Comparison of ENCODE assay signal across 10 mouse cellular contexts in genomic region chr19:34233944-34234343, GRCm38 (mm10). TPM values are rescaled to one million over a fixed set of nuclear protein-coding genes. Genes with fewer than 3 reads are reported as not detected.
DNase-seq lines count a peak whose midpoint lies in the region; ATAC-seq lines count a peak whose summit lies in the region.
"Had no signal": no experiment of that assay in that cellular context is flagged by ENCODE, and none has a peak within 500 bp of the region (broad histone marks: within the 10 kb centered on the region; RNA-seq: fewer than 3 reads in every experiment).

No protein-coding gene starts in this region.

- peaks cover 21% of the 10 kb centered on the region; the same call in 1 of the 2 replicates for H3K36me3 ChIP-seq in embryonic facial prominence, embryonic 14.5 days (ENCODE audit: control insufficient read depth, insufficient read depth, low read length)
- peaks cover 7% of the 10 kb centered on the region for H3K36me3 ChIP-seq in embryonic facial prominence, embryonic 10.5 days (replicated peaks)
- no peaks in the 10 kb centered on the region for H3K36me3 ChIP-seq in forebrain, embryonic 11.5 days (ENCODE audit: control insufficient read depth, insufficient read depth, low read length)
- H3K36me3 ChIP-seq: embryonic facial prominence, embryonic 12.5 days had no signal

- WGBS in embryonic facial prominence, embryonic 14.5 days = 67% methylated on average over 14 of the region's 14 CpGs
- WGBS in embryonic facial prominence, embryonic 10.5 days = 91% methylated on average over 14 of the region's 14 CpGs
- WGBS in forebrain, embryonic 11.5 days = 91% methylated on average over 14 of the region's 14 CpGs

- 0 out of 2 replicates have a peak overlapping the region, but pooled peaks have one; percentile 10 for H3K4me2 ChIP-seq in embryonic facial prominence, embryonic 14.5 days (ENCODE audit: low read depth, low read length)
- no peak overlapping the region for H3K4me2 ChIP-seq in forebrain, embryonic 11.5 days (ENCODE audit: low read depth, low read length, severe bottlenecking)
- H3K4me2 ChIP-seq: embryonic facial prominence, embryonic 12.5 days; limb, embryonic 12.5 days had no signal

- H3K4me3 ChIP-seq in embryonic facial prominence, embryonic 14.5 days (ENCODE audit: low read depth, low read length) = no peak overlapping the region
- H3K4me3 ChIP-seq in embryonic facial prominence, embryonic 10.5 days = no peak overlapping the region
- H3K4me3 ChIP-seq in forebrain, embryonic 11.5 days (ENCODE audit: low read depth, low read length) = no peak overlapping the region
- H3K4me3 ChIP-seq: embryonic facial prominence, embryonic 12.5 days; limb, embryonic 12.5 days had no signal

- no peak overlapping the region for H3K27ac ChIP-seq in embryonic facial prominence, embryonic 14.5 days (replicated peaks; ENCODE audit: low read depth, low read length)
- H3K27ac ChIP-seq in embryonic facial prominence, embryonic 10.5 days (replicated peaks) = no peak overlapping the region
- no peak overlapping the region for H3K27ac ChIP-seq in forebrain, embryonic 11.5 days (ENCODE audit: low read depth, low read length)
- H3K27ac ChIP-seq: embryonic facial prominence, embryonic 12.5 days; limb, embryonic 12.5 days had no signal

- ATAC-seq in embryonic facial prominence, embryonic 14.5 days (ENCODE audit: low read depth) = no peak
- no peak for ATAC-seq in forebrain, embryonic 11.5 days (replicated peaks; ENCODE audit: low FRiP score)

- no peaks in the 10 kb centered on the region for H3K27me3 ChIP-seq in embryonic facial prominence, embryonic 14.5 days (replicated peaks; ENCODE audit: control insufficient read depth, insufficient read depth, low read length)
- no peaks in the 10 kb centered on the region for H3K27me3 ChIP-seq in embryonic facial prominence, embryonic 10.5 days (replicated peaks; ENCODE audit: low read depth, poor library complexity, severe bottlenecking)
- no peaks in the 10 kb centered on the region for H3K27me3 ChIP-seq in forebrain, embryonic 11.5 days (ENCODE audit: control insufficient read depth, insufficient read depth, low read length)
- H3K27me3 ChIP-seq: embryonic facial prominence, embryonic 12.5 days; limb, embryonic 12.5 days had no signal

- H3K9me3 ChIP-seq in embryonic facial prominence, embryonic 14.5 days (ENCODE audit: control insufficient read depth, low read length) = no peaks in the 10 kb centered on the region
- no peaks in the 10 kb centered on the region for H3K9me3 ChIP-seq in embryonic facial prominence, embryonic 10.5 days
- H3K9me3 ChIP-seq in forebrain, embryonic 11.5 days (ENCODE audit: control insufficient read depth, low read length) = no peaks in the 10 kb centered on the region
- H3K9me3 ChIP-seq: embryonic facial prominence, embryonic 12.5 days; limb, embryonic 12.5 days had no signal

- DNase-seq in embryonic facial prominence, embryonic 14.5 days (ENCODE audit: low spot score) = peak; percentile 75
- DNase-seq in embryonic facial prominence, embryonic 10.5 days (ENCODE audit: low spot score) = no peak
- DNase-seq in CD4-positive, CD25-positive, alpha-beta regulatory T cell, adult 2 months (ENCODE audit: low read depth, low spot score) = peak; percentile 64
- DNase-seq in gastrocnemius, postnatal 10 days = peak; percentile 77
- peak; percentile 90 for DNase-seq in kidney, postnatal 10 days
- peak; percentile 77 for DNase-seq in lung, postnatal 14 days
- no peak for DNase-seq in forebrain, embryonic 11.5 days (ENCODE audit: low spot score)
- no peak for DNase-seq in thymus, adult 18-20 months

- H3K9ac ChIP-seq in embryonic facial prominence, embryonic 14.5 days (ENCODE audit: low read depth, low read length) = no peak overlapping the region
- H3K9ac ChIP-seq in forebrain, embryonic 11.5 days (ENCODE audit: low read length) = no peak overlapping the region
- H3K9ac ChIP-seq: embryonic facial prominence, embryonic 12.5 days; limb, embryonic 12.5 days had no signal

- no peaks in the 10 kb centered on the region for H3K4me1 ChIP-seq in embryonic facial prominence, embryonic 14.5 days (ENCODE audit: control insufficient read depth, insufficient read depth, low read length)
- peaks cover 7% of the 10 kb centered on the region for H3K4me1 ChIP-seq in embryonic facial prominence, embryonic 10.5 days
- no peaks in the 10 kb centered on the region for H3K4me1 ChIP-seq in forebrain, embryonic 11.5 days (replicated peaks; ENCODE audit: control insufficient read depth, insufficient read depth, low read length)
- H3K4me1 ChIP-seq: embryonic facial prominence, embryonic 12.5 days had no signal

RNA-seq across cellular contexts. Expression of gene Acta2, which starts 21.4 kb away (rescaled TPM):
- 413 and 423 TPM in 2 replicates for polyA plus RNA-seq in embryonic facial prominence, embryonic 14.5 days (2014; fragmentation: Nextera tagmentation; extraction: Ambion mirVana)
- 18.6 and 24.2 TPM in 2 replicates for polyA plus RNA-seq in embryonic facial prominence, embryonic 10.5 days (2016; fragmentation: Nextera tagmentation; extraction: Ambion mirVana)
- total RNA-seq in gastrocnemius, postnatal 10 days (2021) = 100 to 1,000 TPM; 517 to 534 TPM
- polyA plus RNA-seq in forebrain, embryonic 11.5 days (2014; fragmentation: Nextera tagmentation; extraction: Ambion mirVana) = 21.1 and 22.7 TPM in 2 replicates

RNA-seq across cellular contexts. Expression of gene Stambpl1, which starts 41.9 kb away (rescaled TPM):
- polyA plus RNA-seq in embryonic facial prominence, embryonic 14.5 days (2014; fragmentation: Nextera tagmentation; extraction: Ambion mirVana) = 8.8 and 10.2 TPM in 2 replicates
- 7.7 and 7.9 TPM in 2 replicates for polyA plus RNA-seq in embryonic facial prominence, embryonic 10.5 days (2016; fragmentation: Nextera tagmentation; extraction: Ambion mirVana)
- total RNA-seq in gastrocnemius, postnatal 10 days (2021) = 1 to 10 TPM; 2.3 to 2.6 TPM
- 1.6 and 2.0 TPM in 2 replicates for polyA plus RNA-seq in forebrain, embryonic 11.5 days (2014; fragmentation: Nextera tagmentation; extraction: Ambion mirVana)

RNA-seq across cellular contexts. Expression of gene Fas, which starts 56.5 kb away (rescaled TPM):
- 5.5 and 5.6 TPM in 2 replicates for polyA plus RNA-seq in embryonic facial prominence, embryonic 14.5 days (2014; fragmentation: Nextera tagmentation; extraction: Ambion mirVana)
- 0.57 and 0.82 TPM in 2 replicates for polyA plus RNA-seq in embryonic facial prominence, embryonic 10.5 days (2016; fragmentation: Nextera tagmentation; extraction: Ambion mirVana)
- 1 to 10 TPM; 2.0 to 3.7 TPM for total RNA-seq in gastrocnemius, postnatal 10 days (2021)
- polyA plus RNA-seq in forebrain, embryonic 11.5 days (2014; fragmentation: Nextera tagmentation; extraction: Ambion mirVana) = 0.60 and 0.80 TPM in 2 replicates

Comparison
In these comparisons a context has a peak if more than half of its experiments do, and no peak if none do; other contexts are left out.
1. DNase-seq: peak in embryonic facial prominence, embryonic 14.5 days (single experiment), CD4-positive, CD25-positive, alpha-beta regulatory T cell, adult 2 months (single experiment), gastrocnemius, postnatal 10 days (single experiment), kidney, postnatal 10 days (single experiment) and lung, postnatal 14 days (single experiment); none in embryonic facial prominence, embryonic 10.5 days (single experiment), forebrain, embryonic 11.5 days (single experiment) and thymus, adult 18-20 months (0 of 2).
2. RNA of gene Acta2, which starts 21.4 kb away (polyA plus RNA-seq): 413 to 423 TPM in embryonic facial prominence, embryonic 14.5 days; 21.1 to 22.7 TPM in forebrain, embryonic 11.5 days and 18.6 to 24.2 TPM in embryonic facial prominence, embryonic 10.5 days; every median in the first group is over 10 times any median in the second.